ENCODE assay signal across 14 mouse cellular contexts in the genomic region with DNA sequence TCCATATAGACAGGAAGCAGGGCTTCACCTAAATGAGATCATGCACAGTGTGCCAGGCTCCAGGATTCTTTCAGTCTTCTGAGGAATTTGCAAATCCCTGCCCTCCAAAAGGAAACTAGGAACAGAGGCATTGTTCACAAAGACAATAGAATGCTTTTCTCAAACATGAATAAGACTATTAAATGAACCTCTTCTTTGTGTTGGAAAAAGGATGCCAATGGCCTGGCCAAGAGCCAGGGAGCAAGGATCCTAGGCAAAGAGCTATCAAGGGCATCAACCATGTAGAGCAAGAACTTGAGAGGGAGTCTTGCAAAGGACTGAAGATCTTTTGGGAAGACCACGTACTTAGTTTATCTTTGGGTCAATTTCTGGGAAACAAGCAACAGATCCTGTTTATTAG.
"Had no signal": no experiment of that assay in that cellular context is flagged by ENCODE, and none has a peak within 500 bp of the region (broad histone marks: within the 10 kb centered on the region; RNA-seq: fewer than 3 reads in every experiment).

No protein-coding gene starts in this region.

- DNase-seq: kidney, adult 18-20 months; kidney, adult 9 months; kidney, postnatal 14 days; layer of hippocampus, adult 9-11 months; liver; liver, embryonic 13.5 days; midbrain, embryonic 14.5 days; right cerebral cortex, postnatal 25 days; spleen, adult 18-20 months; thymus, postnatal 25 days had no signal

- H3K4me3 ChIP-seq: layer of hippocampus, adult 2 months; limb, embryonic 10.5 days; limb, embryonic 13.5 days; liver, embryonic 13.5 days; stomach, embryonic 15.5 days had no signal

- H3K4me1 ChIP-seq: limb, embryonic 13.5 days; liver, embryonic 13.5 days; stomach, embryonic 15.5 days had no signal
